Mouse (Mus musculus): ENCODE results near the gene Dgke. TPM values are rescaled to one million over a fixed set of nuclear protein-coding genes. Genes with fewer than 3 reads are reported as not detected.

Dgke gene
- polyA plus RNA-seq, 1 experiment from 2014 or later, result 3.4 TPM

- Histone ChIP-seq H3K27me3 (replicated peaks; ENCODE audit: insufficient read depth, low read length) (no peaks in the 10 kb centered on the region), H3K27ac (ENCODE audit: low read length) (no peak overlapping the region), H3K4me1 (ENCODE audit: insufficient read depth, low read depth, low read length) (no peaks in the 10 kb centered on the region), H3K4me3 (ENCODE audit: low read depth, low read length) (no peak overlapping the region), H3K9me3 (ENCODE audit: low read length) (no peaks in the 10 kb centered on the region), H3K9ac (replicated peaks; ENCODE audit: low read depth) (no peak overlapping the region), H3K36me3 (ENCODE audit: insufficient read depth, low read length) (no peaks in the 10 kb centered on the region), H3K4me2 (replicated peaks; ENCODE audit: low read depth, low read length) (no peak overlapping the region)
- ATAC-seq, result no peak
- TF ChIP-seq CTCF (IDR thresholded peaks at IDR 0.05) (peak; percentile 87), EP300 (IDR thresholded peaks at IDR 0.05) (no peak)
- peak; percentile 67 for DNase-seq (ENCODE audit: low spot score)
- 17% methylated on average over 6 of the region's 6 CpGs for WGBS
Measured at GRCm38 (mm10) chr11:89069303-89069702, 2.7 kb upstream of the Dgke start.

GRCm38 (mm10) chr11:89068649-89069048 is 2.0 kb upstream of the Dgke start:
- no peak for ATAC-seq
- H3K9me3 ChIP-seq (ENCODE audit: low read length), result no peaks in the 10 kb centered on the region
- no peaks in the 10 kb centered on the region for H3K27me3 ChIP-seq (replicated peaks; ENCODE audit: insufficient read depth, low read length)
- DNase-seq (ENCODE audit: low spot score), result no peak
- H3K9ac ChIP-seq (replicated peaks; ENCODE audit: low read depth), result no peak overlapping the region
- H3K36me3 ChIP-seq (ENCODE audit: insufficient read depth, low read length), result no peaks in the 10 kb centered on the region
- no peak overlapping the region for H3K4me2 ChIP-seq (replicated peaks; ENCODE audit: low read depth, low read length)
- TF ChIP-seq CTCF (IDR thresholded peaks at IDR 0.05), result no peak
- TF ChIP-seq EP300 (IDR thresholded peaks at IDR 0.05), result no peak
- H3K4me1 ChIP-seq (ENCODE audit: insufficient read depth, low read depth, low read length), result no peaks in the 10 kb centered on the region
- H3K27ac ChIP-seq (ENCODE audit: low read length), result no peak overlapping the region
- WGBS, result 75% methylated on average over 14 of the region's 14 CpGs
- H3K4me3 ChIP-seq (ENCODE audit: low read depth, low read length), result no peak overlapping the region

GRCm38 (mm10) chr11:89067871-89068490 is 1.3 kb upstream of the Dgke start:
- H3K4me1 ChIP-seq (ENCODE audit: insufficient read depth, low read depth, low read length), result no peaks in the 10 kb centered on the region
- no peak overlapping the region for H3K4me2 ChIP-seq (replicated peaks; ENCODE audit: low read depth, low read length)
- H3K9ac ChIP-seq (replicated peaks; ENCODE audit: low read depth), result no peak overlapping the region
- no peak for DNase-seq (ENCODE audit: low spot score)
- H3K27ac ChIP-seq (ENCODE audit: low read length), result 0 out of 2 replicates have a peak overlapping the region, but pooled peaks have one; percentile 1
- WGBS, result 50% methylated on average over 11 of the region's 11 CpGs
- no peaks in the 10 kb centered on the region for H3K27me3 ChIP-seq (replicated peaks; ENCODE audit: insufficient read depth, low read length)
- H3K36me3 ChIP-seq (ENCODE audit: insufficient read depth, low read length), result no peaks in the 10 kb centered on the region
- H3K4me3 ChIP-seq (ENCODE audit: low read depth, low read length), result no peak overlapping the region
- no peaks in the 10 kb centered on the region for H3K9me3 ChIP-seq (ENCODE audit: low read length)
- ATAC-seq, result no peak
- TF ChIP-seq CTCF (IDR thresholded peaks at IDR 0.05), result no peak
- no peak for TF ChIP-seq EP300 (IDR thresholded peaks at IDR 0.05)

- H3K27ac ChIP-seq (ENCODE audit: low read length), result 0 out of 2 replicates have a peak overlapping the region, but pooled peaks have one; percentile 20
- no peaks in the 10 kb centered on the region for H3K4me1 ChIP-seq (ENCODE audit: insufficient read depth, low read depth, low read length)
Measured at GRCm38 (mm10) chr11:89067301-89067822, 712 bp upstream of the Dgke start.

DNA sequence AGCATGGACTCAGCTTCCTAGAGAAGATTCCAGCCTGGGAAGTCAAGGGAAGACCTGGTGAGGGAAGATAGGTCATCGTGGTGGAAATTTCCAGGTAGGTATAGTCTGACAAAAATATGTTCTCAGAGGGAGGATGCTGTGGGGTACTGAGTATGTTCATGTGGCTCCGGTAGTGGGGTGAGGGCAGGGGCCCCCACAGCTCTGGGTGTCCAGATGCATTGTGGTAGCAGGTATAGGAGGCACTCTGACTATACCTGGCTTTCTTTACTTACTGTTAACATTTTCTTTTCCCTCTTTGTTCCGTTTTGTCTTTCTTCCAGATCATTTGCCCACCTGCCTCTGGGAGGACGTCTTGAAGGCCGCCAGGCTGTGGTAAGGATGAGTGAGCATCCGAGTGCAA is 524 bp downstream of the Dgke start:
- no peaks in the 10 kb centered on the region for H3K9me3 ChIP-seq (ENCODE audit: low read length)
- no peak overlapping the region for H3K9ac ChIP-seq (replicated peaks; ENCODE audit: low read depth)
- TF ChIP-seq CTCF (IDR thresholded peaks at IDR 0.05), result no peak
- TF ChIP-seq EP300 (IDR thresholded peaks at IDR 0.05), result no peak
- H3K36me3 ChIP-seq (ENCODE audit: insufficient read depth, low read length), result no peaks in the 10 kb centered on the region
- H3K27ac ChIP-seq (ENCODE audit: low read length), result no peak overlapping the region
- no peak overlapping the region for H3K4me2 ChIP-seq (replicated peaks; ENCODE audit: low read depth, low read length)
- ATAC-seq (no peak), DNase-seq (ENCODE audit: low spot score) (no peak)
- H3K4me1 ChIP-seq (ENCODE audit: insufficient read depth, low read depth, low read length), result no peaks in the 10 kb centered on the region
- 75% methylated on average over 6 of the region's 6 CpGs for WGBS
- H3K4me3 ChIP-seq (ENCODE audit: low read depth, low read length), result no peak overlapping the region
- H3K27me3 ChIP-seq (replicated peaks; ENCODE audit: insufficient read depth, low read length), result no peaks in the 10 kb centered on the region

More at GRCm38 (mm10) chr11:89067301-89067822, 712 bp upstream of the Dgke start:
- peak; percentile 27; the same call in 1 of the 2 replicates for TF ChIP-seq EP300 (IDR thresholded peaks at IDR 0.05)
- TF ChIP-seq CTCF (IDR thresholded peaks at IDR 0.05), result no peak
- ATAC-seq (peak; percentile 28), DNase-seq (ENCODE audit: low spot score) (no peak)
- Histone ChIP-seq H3K4me3 (ENCODE audit: low read depth, low read length) (no peak overlapping the region), H3K36me3 (ENCODE audit: insufficient read depth, low read length) (no peaks in the 10 kb centered on the region), H3K4me2 (replicated peaks; ENCODE audit: low read depth, low read length) (no peak overlapping the region), H3K27me3 (replicated peaks; ENCODE audit: insufficient read depth, low read length) (no peaks in the 10 kb centered on the region), H3K9ac (replicated peaks; ENCODE audit: low read depth) (no peak overlapping the region), H3K9me3 (ENCODE audit: low read length) (no peaks in the 10 kb centered on the region)
- 56% methylated on average over 6 of the region's 6 CpGs for WGBS

- DNase-seq (ENCODE audit: low spot score) (no peak), ATAC-seq (no peak)
- Histone ChIP-seq H3K4me3 (ENCODE audit: low read depth, low read length) (no peak overlapping the region), H3K36me3 (ENCODE audit: insufficient read depth, low read length) (no peaks in the 10 kb centered on the region), H3K27ac (ENCODE audit: low read length) (no peak overlapping the region), H3K9me3 (ENCODE audit: low read length) (no peaks in the 10 kb centered on the region), H3K9ac (replicated peaks; ENCODE audit: low read depth) (no peak overlapping the region), H3K27me3 (replicated peaks; ENCODE audit: insufficient read depth, low read length) (no peaks in the 10 kb centered on the region), H3K4me2 (replicated peaks; ENCODE audit: low read depth, low read length) (no peak overlapping the region), H3K4me1 (ENCODE audit: insufficient read depth, low read depth, low read length) (no peaks in the 10 kb centered on the region)
- peak; percentile 53 for TF ChIP-seq CTCF (IDR thresholded peaks at IDR 0.05)
- no peak for TF ChIP-seq EP300 (IDR thresholded peaks at IDR 0.05)
- 95% methylated on average over 3 of the region's 3 CpGs for WGBS
Measured at GRCm38 (mm10) chr11:89065297-89065696, 1.4 kb downstream of the Dgke start.
